Mouse (Mus musculus) hindbrain, embryonic 15.5 days (tissue): Measurements from ENCODE around the gene Tmem259. TPM values are rescaled to one million over a fixed set of nuclear protein-coding genes. Genes with fewer than 3 reads are reported as not detected.

ENCODE experiments used
- ATAC-seq: fragments of 200-750 bp; cut with Nextera tagmentation; 2 replicates; pipeline ENCODE4 v1.8.0; 2017; ENCODE audit warnings: low read depth, moderate number of reproducible peaks, moderate TSS enrichment; ENCODE audit not compliant: low FRiP score
- H3K27ac ChIP-seq: fragments of 300-500 bp; sonication (generic); replicated peaks from 2 replicates; pipeline ENCODE4 v1.5.1; 2015; ENCODE audit warnings: mild to moderate bottlenecking, inconsistent platforms
- H3K27me3 ChIP-seq: fragments of 300-500 bp; sonication (generic); 2 replicates; pipeline ENCODE4 v1.6.1; 2015; ENCODE audit warnings: control low read depth, inconsistent platforms
- H3K36me3 ChIP-seq: fragments of 300-500 bp; sonication (generic); 2 replicates; pipeline ENCODE4 v1.6.1; 2015; ENCODE audit warnings: control low read depth, inconsistent platforms
- H3K4me1 ChIP-seq: fragments of 300-500 bp; sonication (generic); replicated peaks from 2 replicates; pipeline ENCODE4 v1.6.1; 2015; ENCODE audit warnings: control low read depth, inconsistent platforms
- H3K4me2 ChIP-seq: fragments of 300-500 bp; sonication (generic); 2 replicates; pipeline ENCODE4 v1.6.1; 2015; ENCODE audit warnings: moderate library complexity, mild to moderate bottlenecking, inconsistent platforms
- H3K4me3 ChIP-seq: fragments of 300-500 bp; sonication (generic); 2 replicates; pipeline ENCODE4 v1.5.1; 2015; ENCODE audit warnings: mild to moderate bottlenecking, inconsistent platforms
- H3K9ac ChIP-seq: fragments of 300-500 bp; sonication (generic); 2 replicates; pipeline ENCODE4 v1.6.1; 2015; ENCODE audit warnings: inconsistent platforms
- H3K9me3 ChIP-seq: fragments of 300-500 bp; sonication (generic); 2 replicates; pipeline ENCODE4 v1.6.1; 2016; ENCODE audit warnings: control low read depth, inconsistent platforms
- WGBS: fragments of 180-500 bp; shearing (Covaris S2); methylation state at CpG from one replicate; pipeline ENCODE4 v1.1.7; 2015; 5-methylcytosine and 5-hydroxymethylcytosine counted together
- polyA plus RNA-seq: library from polyadenylated mRNA; unstranded; fragments of >200 nt; fragmentation: Nextera tagmentation; extraction: Ambion mirVana; gene quantifications from 2 replicates; pipeline ENCODE4 v1.2.1, GENCODE M21; 2015

The Tmem259 gene
- polyA plus RNA-seq, 1 experiment from 2014 or later = 27.3 TPM

- H3K9me3 ChIP-seq = no peaks in the 10 kb centered on the region
- H3K27ac ChIP-seq = peak overlapping the region; percentile 92
- H3K36me3 ChIP-seq = 0 out of 2 replicates have a peak, but pooled peaks cover 4% of the 10 kb centered on the region
- no peak for ATAC-seq
- peaks cover 10% of the 10 kb centered on the region for H3K27me3 ChIP-seq
- peak overlapping the region; percentile 89 for H3K9ac ChIP-seq
- peak overlapping the region; percentile 96 for H3K4me3 ChIP-seq
- 2% methylated on average over 29 of the region's 29 CpGs for WGBS
- peaks cover 51% of the 10 kb centered on the region for H3K4me1 ChIP-seq
- H3K4me2 ChIP-seq = peak overlapping the region; percentile 93
Observed at GRCm38 (mm10) chr10:79928030-79928694, 56.0 kb downstream of the Tmem259 start.

GRCm38 (mm10) chr10:79927324-79928029 lies 56.7 kb downstream of the Tmem259 start:
- Histone ChIP-seq H3K9ac (peak overlapping the region; percentile 89), H3K4me2 (peak overlapping the region; percentile 93), H3K27me3 (peaks cover 17% of the 10 kb centered on the region), H3K27ac (peak overlapping the region; percentile 92), H3K36me3 (0 out of 2 replicates have a peak, but pooled peaks cover 4% of the 10 kb centered on the region), H3K4me1 (peaks cover 45% of the 10 kb centered on the region), H3K9me3 (no peaks in the 10 kb centered on the region), H3K4me3 (peak overlapping the region; percentile 96)
- peak; percentile 40 for ATAC-seq
- under 1% methylated on average over 54 of the region's 54 CpGs for WGBS

GRCm38 (mm10) chr10:79926491-79927323 lies 57.4 kb downstream of the Tmem259 start, which contains the start of gene Arid3a:
Gene Arid3a (plus strand): TSS chr10:79927043.
- Histone ChIP-seq H3K4me2 (peak within 1 kb of the TSS; percentile 93), H3K9me3 (no peaks in the 10 kb centered on the region), H3K4me3 (peak within 1 kb of the TSS; percentile 96), H3K27me3 (peaks cover 25% of the 10 kb centered on the region), H3K27ac (peak within 1 kb of the TSS; percentile 92), H3K4me1 (peaks cover 39% of the 10 kb centered on the region), H3K9ac (peak within 1 kb of the TSS; percentile 89), H3K36me3 (no peaks in the 10 kb centered on the region)
- peak; percentile 77 for ATAC-seq
- WGBS = under 1% methylated on average over 63 of the region's 63 CpGs

GRCm38 (mm10) chr10:79925785-79926490 lies 58.2 kb downstream of the Tmem259 start:
- no peaks in the 10 kb centered on the region for H3K9me3 ChIP-seq
- peaks cover 32% of the 10 kb centered on the region for H3K27me3 ChIP-seq
- H3K9ac ChIP-seq = peak overlapping the region; percentile 89
- no peaks in the 10 kb centered on the region for H3K36me3 ChIP-seq
- H3K4me3 ChIP-seq = peak overlapping the region; percentile 96
- peak overlapping the region; percentile 92 for H3K27ac ChIP-seq
- peaks cover 45% of the 10 kb centered on the region for H3K4me1 ChIP-seq
- ATAC-seq = no peak; the same call in 1 of the 2 replicates
- WGBS = 11% methylated on average over 15 of the region's 15 CpGs
- H3K4me2 ChIP-seq = peak overlapping the region; percentile 93

- Histone ChIP-seq H3K4me1 (peaks cover 45% of the 10 kb centered on the region), H3K36me3 (no peaks in the 10 kb centered on the region), H3K4me3 (peak overlapping the region; percentile 96; the same call in 1 of the 2 replicates), H3K9me3 (no peaks in the 10 kb centered on the region), H3K4me2 (peak overlapping the region; percentile 93), H3K9ac (no peak overlapping the region), H3K27ac (peak overlapping the region; percentile 38; the same call in 1 of the 2 replicates), H3K27me3 (peaks cover 39% of the 10 kb centered on the region)
- no peak for ATAC-seq
- 14% methylated on average over 29 of the region's 29 CpGs for WGBS
Observed at GRCm38 (mm10) chr10:79924998-79925784, 58.9 kb downstream of the Tmem259 start.

Other genes with a start within 250 kb of the Tmem259 start
- 37.0 and 43.0 TPM in 2 replicates for gene Polrmt, start 237.7 kb downstream of the Tmem259 start, polyA plus RNA-seq
- 2.2 and 2.4 TPM in 2 replicates for gene Fgf22, start 229.3 kb downstream of the Tmem259 start, polyA plus RNA-seq
- 103 and 125 TPM in 2 replicates for gene Rnf126, start 217.4 kb downstream of the Tmem259 start, polyA plus RNA-seq
- gene Fstl3, start 207.1 kb downstream of the Tmem259 start, polyA plus RNA-seq = 2.3 and 2.5 TPM in 2 replicates
- gene Prss57, start 193.4 kb downstream of the Tmem259 start, polyA plus RNA-seq = 0.27 and 0.28 TPM in 2 replicates
- 277 and 303 TPM in 2 replicates for gene Palm, start 190.8 kb downstream of the Tmem259 start, polyA plus RNA-seq
- 0.49 and 0.92 TPM in 2 replicates for gene Misp, start 163.3 kb downstream of the Tmem259 start, polyA plus RNA-seq
- gene Ptbp1, start 129.9 kb downstream of the Tmem259 start, polyA plus RNA-seq = 74.8 and 77.1 TPM in 2 replicates
- gene Prtn3, start 109.9 kb downstream of the Tmem259 start, polyA plus RNA-seq = 11.0 and 11.3 TPM in 2 replicates
- gene Plppr3, start 109.7 kb downstream of the Tmem259 start, polyA plus RNA-seq = 383 and 417 TPM in 2 replicates
- 0.16 TPM in 1 of 2 replicates, not detected in the other for gene Elane, start 98.1 kb downstream of the Tmem259 start, polyA plus RNA-seq
- not detected in 2 replicates for gene Cfd, start 93.5 kb downstream of the Tmem259 start, polyA plus RNA-seq
- 51.2 and 54.2 TPM in 2 replicates for gene Med16, start 75.4 kb downstream of the Tmem259 start, polyA plus RNA-seq
- gene Gm26602, start 73.5 kb downstream of the Tmem259 start, polyA plus RNA-seq = 3.0 TPM in 1 of 2 replicates, not detected in the other
- 2.7 and 3.1 TPM in 2 replicates for gene Kiss1r, start 67.4 kb downstream of the Tmem259 start, polyA plus RNA-seq
- gene R3hdm4, start 63.1 kb downstream of the Tmem259 start, polyA plus RNA-seq = 258 and 289 TPM in 2 replicates
- gene Arid3a, start 57.3 kb downstream of the Tmem259 start, polyA plus RNA-seq = 2.9 and 3.2 TPM in 2 replicates
- gene Wdr18, start 24.2 kb downstream of the Tmem259 start, polyA plus RNA-seq = 93.6 and 94.7 TPM in 2 replicates
- gene Grin3b, start 13.6 kb downstream of the Tmem259 start, polyA plus RNA-seq = 0.29 and 0.34 TPM in 2 replicates
- 29.4 and 33.6 TPM in 2 replicates for gene Cnn2, start 4.3 kb upstream of the Tmem259 start, polyA plus RNA-seq
- gene Abca7, start 12.2 kb upstream of the Tmem259 start, polyA plus RNA-seq = 4.8 and 5.4 TPM in 2 replicates
- 2.3 and 2.5 TPM in 2 replicates for gene Arhgap45, start 32.3 kb upstream of the Tmem259 start, polyA plus RNA-seq
- gene Polr2e, start 55.5 kb upstream of the Tmem259 start, polyA plus RNA-seq = 141 and 145 TPM in 2 replicates
- gene Gpx4, start 62.8 kb upstream of the Tmem259 start, polyA plus RNA-seq = 583 and 596 TPM in 2 replicates
- 12.6 and 12.9 TPM in 2 replicates for gene Sbno2, start 121.2 kb upstream of the Tmem259 start, polyA plus RNA-seq
- gene Stk11, start 131.5 kb upstream of the Tmem259 start, polyA plus RNA-seq = 18.6 and 20.0 TPM in 2 replicates
- 503 and 517 TPM in 2 replicates for gene Atp5d, start 154.3 kb upstream of the Tmem259 start, polyA plus RNA-seq
- gene Cbarp, start 156.5 kb upstream of the Tmem259 start, polyA plus RNA-seq = 61.4 and 71.3 TPM in 2 replicates
- 22.6 and 26.0 TPM in 2 replicates for gene Midn, start 163.9 kb upstream of the Tmem259 start, polyA plus RNA-seq
- gene Cirbp, start 181.7 kb upstream of the Tmem259 start, polyA plus RNA-seq = 295 and 319 TPM in 2 replicates
- 10.1 and 12.7 TPM in 2 replicates for gene 1600002K03Rik, start 188.6 kb upstream of the Tmem259 start, polyA plus RNA-seq
- gene Efna2, start 195.2 kb upstream of the Tmem259 start, polyA plus RNA-seq = 29.1 and 33.6 TPM in 2 replicates
- gene Mum1, start 242.1 kb upstream of the Tmem259 start, polyA plus RNA-seq = 36.5 and 38.6 TPM in 2 replicates